Mouse (Mus musculus) small intestine, adult 2 months (tissue): ENCODE measurements around the gene Pxdn.

Experiments
- CTCF ChIP-seq: fragments of 200-500 bp; IDR thresholded peaks from 2 replicates; pipeline ENCODE4 v1.5.1; 2012; ENCODE audit warnings: low read depth, mild to moderate bottlenecking, control low read depth, inconsistent platforms, low read length, moderate library complexity, mixed read lengths; ENCODE audit not compliant: insufficient replicate concordance, insufficient read length; ENCODE audit errors: extremely low read depth
- POLR2A ChIP-seq: fragments of 200-500 bp; IDR thresholded peaks from 2 replicates; pipeline ENCODE4 v1.6.1; 2012; ENCODE audit warnings: low read depth, mild to moderate bottlenecking, control low read depth, inconsistent platforms, low read length, moderate library complexity

DNA sequence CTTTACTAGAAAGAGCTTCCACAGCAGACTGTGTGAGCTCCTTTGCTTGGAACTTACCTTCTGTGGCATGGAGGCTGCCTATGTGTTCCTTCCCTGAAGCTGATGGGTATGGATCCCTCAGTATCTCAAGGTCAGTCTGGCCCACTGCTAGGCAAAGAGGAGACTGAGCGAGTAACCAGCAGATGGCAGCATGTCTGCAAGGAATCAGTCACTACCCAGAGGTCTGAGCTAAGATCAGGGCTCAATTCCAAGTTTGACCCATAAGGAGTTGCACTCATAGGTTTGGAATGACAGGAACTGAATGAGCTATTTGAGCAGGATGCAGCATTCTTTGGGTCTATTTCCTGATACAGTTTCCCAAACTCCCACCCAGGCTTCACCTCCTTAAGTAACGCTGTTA lies 30.4 kb upstream of the Pxdn start:
- TF ChIP-seq CTCF (peak; percentile 54; the same call in 1 of the 2 replicates), POLR2A (no peak)
